Mouse (Mus musculus) limb, embryonic 10.5 days (tissue): ENCODE data around the gene Irf6. TPM values are rescaled to one million over a fixed set of nuclear protein-coding genes. Genes with fewer than 3 reads are reported as not detected.

Experiments
- DNase-seq: peaks from one replicate; pipeline ENCODE4 v3.0.0-alpha.2; 2017; ENCODE audit warnings: low spot score
- H3K27ac ChIP-seq: fragments of 300-500 bp; sonication (generic); 2 replicates; pipeline ENCODE4 v1.5.1; 2016; ENCODE audit warnings: mild to moderate bottlenecking
- H3K27me3 ChIP-seq: fragments of 300-500 bp; sonication (generic); 2 replicates; pipeline ENCODE4 v1.6.1; 2016; ENCODE audit warnings: low read depth, mild to moderate bottlenecking; ENCODE audit not compliant: poor library complexity, severe bottlenecking
- H3K36me3 ChIP-seq: fragments of 300-500 bp; sonication (generic); 2 replicates; pipeline ENCODE4 v1.6.1; 2016; ENCODE audit warnings: mild to moderate bottlenecking, moderate library complexity
- H3K4me1 ChIP-seq: fragments of 300-500 bp; sonication (generic); 2 replicates; pipeline ENCODE4 v1.6.1; 2016
- H3K4me3 ChIP-seq: fragments of 300-500 bp; sonication (generic); 2 replicates; pipeline ENCODE4 v1.5.1; 2016; ENCODE audit warnings: mild to moderate bottlenecking, moderate library complexity
- H3K9me3 ChIP-seq: fragments of 300-500 bp; sonication (generic); replicated peaks from 2 replicates; pipeline ENCODE4 v1.6.1; 2016; ENCODE audit warnings: mild to moderate bottlenecking
- WGBS: fragments of 180-500 bp; shearing (Covaris S2); methylation state at CpG from one replicate; pipeline ENCODE4 v1.1.7; 2016; 5-methylcytosine and 5-hydroxymethylcytosine counted together
- polyA plus RNA-seq: library from polyadenylated mRNA; unstranded; fragments of >200 nt; fragmentation: Nextera tagmentation; extraction: Ambion mirVana; gene quantifications from 2 replicates; pipeline ENCODE4 v1.2.1, GENCODE M21; 2016

Gene Irf6
- polyA plus RNA-seq, 1 experiment from 2014 or later, result 8.9 TPM

DNA sequence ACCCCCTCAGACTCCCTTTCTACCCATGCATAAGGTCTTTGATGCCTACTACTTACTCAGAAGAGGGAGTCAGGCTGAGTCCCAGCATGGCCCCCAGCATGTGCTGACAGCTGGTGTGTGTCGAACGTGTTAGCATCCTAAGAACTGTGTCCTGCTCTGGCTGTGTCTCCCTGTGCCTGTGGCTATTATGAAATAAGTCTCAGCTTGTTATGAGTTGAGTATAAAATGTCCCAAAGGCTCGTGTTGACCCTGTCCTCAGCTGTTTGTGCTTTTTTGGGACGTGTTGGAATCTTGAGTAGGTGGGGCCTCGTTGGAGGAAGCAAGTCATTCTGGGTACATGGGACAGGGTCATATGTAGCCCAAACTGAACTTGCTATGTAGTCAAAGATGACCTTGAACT, 61.1 kb downstream of the Irf6 start:
- Histone ChIP-seq H3K4me3 (no peak overlapping the region), H3K27ac (no peak overlapping the region), H3K27me3 (no peaks in the 10 kb centered on the region), H3K4me1 (no peaks in the 10 kb centered on the region), H3K9me3 (no peaks in the 10 kb centered on the region), H3K36me3 (no peaks in the 10 kb centered on the region)
- 81% methylated on average over 5 of the region's 5 CpGs for WGBS
- DNase-seq, result no peak

GRCm38 (mm10) chr1:193216000-193216399, 63.1 kb downstream of the Irf6 start:
- Histone ChIP-seq H3K36me3 (no peaks in the 10 kb centered on the region), H3K27me3 (no peaks in the 10 kb centered on the region), H3K27ac (no peak overlapping the region), H3K9me3 (no peaks in the 10 kb centered on the region), H3K4me1 (no peaks in the 10 kb centered on the region), H3K4me3 (no peak overlapping the region)
- 75% methylated on average over 3 of the region's 3 CpGs for WGBS
- no peak for DNase-seq

- no peaks in the 10 kb centered on the region for H3K27me3 ChIP-seq
- no peak overlapping the region for H3K4me3 ChIP-seq
- H3K36me3 ChIP-seq, result no peaks in the 10 kb centered on the region
- H3K4me1 ChIP-seq, result peaks cover 4% of the 10 kb centered on the region
- no peak overlapping the region for H3K27ac ChIP-seq
- no peaks in the 10 kb centered on the region for H3K9me3 ChIP-seq
- no peak for DNase-seq
- 82% methylated on average over 5 of the region's 5 CpGs for WGBS
Measured at GRCm38 (mm10) chr1:193220408-193220807, 67.5 kb downstream of the Irf6 start.

Other genes starting within 250 kb of the Irf6 start
- 3.3 and 4.1 TPM in 2 replicates for gene Syt14, start 117.3 kb upstream of the Irf6 start, polyA plus RNA-seq
- gene Diexf, start 22.8 kb upstream of the Irf6 start, polyA plus RNA-seq, result 10.1 and 11.5 TPM in 2 replicates
- gene A130010J15Rik, start 14.9 kb downstream of the Irf6 start, polyA plus RNA-seq, result 16.7 and 18.4 TPM in 2 replicates
- 1.0 and 1.5 TPM in 2 replicates for gene Traf3ip3, start 48.6 kb downstream of the Irf6 start, polyA plus RNA-seq
- 0.40 and 0.81 TPM in 2 replicates for gene Lamb3, start 54.6 kb downstream of the Irf6 start, polyA plus RNA-seq
- not detected in 2 replicates for gene Hsd11b1, start 111.0 kb downstream of the Irf6 start, polyA plus RNA-seq
- 4.6 and 6.3 TPM in 2 replicates for gene G0s2, start 120.1 kb downstream of the Irf6 start, polyA plus RNA-seq
- 8.2 and 13.2 TPM in 2 replicates for gene Camk1g, start 217.2 kb downstream of the Irf6 start, polyA plus RNA-seq